Mouse (Mus musculus): ENCODE data around the gene Nyap1.

Gene Nyap1

GRCm38 (mm10) chr5:137741023-137741931 lies at the start of gene Nyap1:
Gene Nyap1 (minus strand): TSS chr5:137741607.
- peak; percentile 82 for DNase-seq (ENCODE audit: low read depth, low spot score)

- no peak for DNase-seq (ENCODE audit: low read depth, low spot score)
Observed at GRCm38 (mm10) chr5:137788946-137789531, 47.6 kb upstream of the Nyap1 start.

- DNase-seq (ENCODE audit: low read depth, low spot score), result no peak
Observed at GRCm38 (mm10) chr5:137788171-137788570, 46.8 kb upstream of the Nyap1 start.

GRCm38 (mm10) chr5:137787151-137787928 lies 45.9 kb upstream of the Nyap1 start, which contains the start of the genes Mepce and Zcwpw1:
Gene Mepce (minus strand): TSS chr5:137787655.
Gene Zcwpw1 (plus strand): TSS chr5:137787798.
- peak; percentile 98 for DNase-seq (ENCODE audit: low read depth, low spot score)

GRCm38 (mm10) chr5:137786109-137786942 lies 44.9 kb upstream of the Nyap1 start:
- peak; percentile 100 for DNase-seq (ENCODE audit: low read depth, low spot score)

- DNase-seq (ENCODE audit: low read depth, low spot score), result no peak
Observed at GRCm38 (mm10) chr5:137785164-137786031, 44.0 kb upstream of the Nyap1 start.

GRCm38 (mm10) chr5:137784546-137784945 lies 43.1 kb upstream of the Nyap1 start:
- no peak for DNase-seq (ENCODE audit: low read depth, low spot score)

- DNase-seq (ENCODE audit: low read depth, low spot score), result no peak
Observed at GRCm38 (mm10) chr5:137783901-137784540, 42.6 kb upstream of the Nyap1 start.

GRCm38 (mm10) chr5:137782776-137783522 lies 41.5 kb upstream of the Nyap1 start:
- no peak for DNase-seq (ENCODE audit: low read depth, low spot score)

GRCm38 (mm10) chr5:137781661-137782060 lies 40.3 kb upstream of the Nyap1 start:
- no peak for DNase-seq (ENCODE audit: low read depth, low spot score)

- no peak for DNase-seq (ENCODE audit: low read depth, low spot score)
Observed at GRCm38 (mm10) chr5:137779053-137779933, 37.9 kb upstream of the Nyap1 start.

- peak; percentile 98 for DNase-seq (ENCODE audit: low read depth, low spot score)
Observed at GRCm38 (mm10) chr5:137778635-137779034, 37.2 kb upstream of the Nyap1 start, which contains the start of gene Ppp1r35. Gene Ppp1r35 (plus strand): TSS chr5:137778849.

GRCm38 (mm10) chr5:137777267-137777845 lies 35.9 kb upstream of the Nyap1 start:
- no peak for DNase-seq (ENCODE audit: low read depth, low spot score)

- DNase-seq (ENCODE audit: low read depth, low spot score), result no peak
Observed at GRCm38 (mm10) chr5:137776408-137776918, 35.1 kb upstream of the Nyap1 start.

GRCm38 (mm10) chr5:137775587-137776290 lies 34.3 kb upstream of the Nyap1 start:
- no peak for DNase-seq (ENCODE audit: low read depth, low spot score)

GRCm38 (mm10) chr5:137772755-137773154 lies 31.3 kb upstream of the Nyap1 start:
- DNase-seq (ENCODE audit: low read depth, low spot score), result no peak

GRCm38 (mm10) chr5:137770709-137771108 lies 29.3 kb upstream of the Nyap1 start:
- DNase-seq (ENCODE audit: low read depth, low spot score), result peak; percentile 78
